13 mouse cellular contexts compared by ENCODE assay signal in genomic region chr10:111589186-111589585, GRCm38 (mm10).
"Had no signal": no experiment of that assay in that cellular context is flagged by ENCODE, and none has a peak within 500 bp of the region (broad histone marks: within the 10 kb centered on the region; RNA-seq: fewer than 3 reads in every experiment).

No protein-coding gene starts in this region.

- DNase-seq: cerebellum, postnatal 10 days; cerebellum, postnatal 14 days; cerebellum, postnatal 25 days; cerebellum, postnatal 36 days; embryo, embryonic 11 days; forebrain, postnatal 0 days; gastrocnemius, adult 2 months; gastrocnemius, postnatal 10 days; gastrocnemius, postnatal 14 days; gastrocnemius, postnatal 25 days; gastrocnemius, postnatal 36 days; heart, adult 18-20 months; heart, adult 2 months had no signal
